26 mouse cellular contexts compared by ENCODE assay signal in the genomic region with DNA sequence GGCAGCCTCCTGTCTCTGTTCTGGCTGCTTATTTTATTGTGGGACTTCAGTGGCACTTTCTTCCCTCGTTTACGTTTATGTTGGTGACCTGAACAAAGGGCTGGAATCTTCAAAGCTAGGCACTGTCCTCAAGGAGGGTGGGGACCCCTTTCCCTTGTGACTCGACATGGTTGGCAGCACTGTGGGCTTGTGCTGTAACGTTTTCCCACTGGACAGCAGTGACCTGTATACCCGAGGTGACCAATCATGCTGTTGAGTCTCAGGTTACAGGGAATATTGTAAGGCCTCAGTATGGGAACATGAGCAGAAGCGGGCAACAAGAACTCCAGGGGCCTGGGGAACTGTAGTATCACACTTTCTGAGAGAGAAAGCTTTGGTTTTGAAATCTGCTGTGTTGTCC. TPM values are rescaled to one million over a fixed set of nuclear protein-coding genes. Genes with fewer than 3 reads are reported as not detected.
"Had no signal": no experiment of that assay in that cellular context is flagged by ENCODE, and none has a peak within 500 bp of the region (broad histone marks: within the 10 kb centered on the region; RNA-seq: fewer than 3 reads in every experiment).

No protein-coding gene starts in this region.

- H3K9me3 ChIP-seq: midbrain, embryonic 10.5 days; midbrain, embryonic 12.5 days; neural tube, embryonic 13.5 days; neural tube, embryonic 15.5 days had no signal

- DNase-seq: lung, embryonic 14.5 days; lung, postnatal 10 days; lung, postnatal 4 days; midbrain, embryonic 14.5 days; retina, postnatal 1 day; right cerebral cortex, adult 18-20 months; right cerebral cortex, postnatal 25 days; right cerebral cortex, postnatal 4 days; spleen, adult 18-20 months; thymus, adult 18-20 months; thymus, postnatal 14 days; thymus, postnatal 36 days had no signal

- ATAC-seq: midbrain, embryonic 16.5 days had no signal

- H3K27me3 ChIP-seq: midbrain, embryonic 12.5 days; neural tube, embryonic 13.5 days; neural tube, embryonic 15.5 days had no signal

- H3K4me2 ChIP-seq: lung, embryonic 14.5 days; midbrain, embryonic 12.5 days; neural tube, embryonic 13.5 days; neural tube, embryonic 15.5 days had no signal

- H3K4me1 ChIP-seq: midbrain, embryonic 10.5 days; midbrain, embryonic 12.5 days; neural tube, embryonic 13.5 days; neural tube, embryonic 15.5 days had no signal

- H3K27ac ChIP-seq: midbrain, embryonic 10.5 days; midbrain, embryonic 12.5 days; neural tube, embryonic 13.5 days; neural tube, embryonic 15.5 days had no signal

- H3K4me3 ChIP-seq: midbrain, embryonic 10.5 days; midbrain, embryonic 12.5 days; myocyte; neural tube, embryonic 13.5 days; neural tube, embryonic 15.5 days had no signal

- H3K9ac ChIP-seq: lung, embryonic 14.5 days; midbrain, embryonic 12.5 days; neural tube, embryonic 13.5 days; neural tube, embryonic 15.5 days had no signal

RNA-seq across cellular contexts. Expression of a gene that starts 9.0 kb away (rescaled TPM):
- total RNA-seq: megakaryocyte, adult 5-6 weeks; megakaryocyte-erythroid progenitor cell, adult 5-6 weeks had no signal
- polyA plus RNA-seq: lung, embryonic 14.5 days; lung, embryonic 16.5 days; midbrain, embryonic 10.5 days; midbrain, embryonic 12.5 days; midbrain, embryonic 14.5 days; midbrain, embryonic 16.5 days; myocyte; neural tube, embryonic 11.5 days; neural tube, embryonic 13.5 days; neural tube, embryonic 15.5 days; small intestine, adult 2 months; stomach, embryonic 14.5 days; stomach, embryonic 16.5 days; thymus, postnatal 0 days had no signal

RNA-seq across cellular contexts. Expression of a gene that starts 54.5 kb away (rescaled TPM):
- polyA plus RNA-seq: myocyte had no signal
